Mouse (Mus musculus) megakaryocyte-erythroid progenitor cell, adult 5 weeks (primary cell): ENCODE results near the gene Steap1. TPM values are rescaled to one million over a fixed set of nuclear protein-coding genes. Genes with fewer than 3 reads are reported as not detected.

Source experiments
- polyA plus RNA-seq: library from polyadenylated mRNA; stranded (reverse); fragments of >175 nt; gene quantifications from 2 replicates; pipeline ENCODE4 v1.2.3, GENCODE M21; 2012

The Steap1 gene
- polyA plus RNA-seq: not detected in 2 replicates

GRCm38 (mm10) chr5:5748866-5749682 lies at the start of gene Steap1:
Gene Steap1, minus strand, starts transcription at chr5:5749326.

DNA sequence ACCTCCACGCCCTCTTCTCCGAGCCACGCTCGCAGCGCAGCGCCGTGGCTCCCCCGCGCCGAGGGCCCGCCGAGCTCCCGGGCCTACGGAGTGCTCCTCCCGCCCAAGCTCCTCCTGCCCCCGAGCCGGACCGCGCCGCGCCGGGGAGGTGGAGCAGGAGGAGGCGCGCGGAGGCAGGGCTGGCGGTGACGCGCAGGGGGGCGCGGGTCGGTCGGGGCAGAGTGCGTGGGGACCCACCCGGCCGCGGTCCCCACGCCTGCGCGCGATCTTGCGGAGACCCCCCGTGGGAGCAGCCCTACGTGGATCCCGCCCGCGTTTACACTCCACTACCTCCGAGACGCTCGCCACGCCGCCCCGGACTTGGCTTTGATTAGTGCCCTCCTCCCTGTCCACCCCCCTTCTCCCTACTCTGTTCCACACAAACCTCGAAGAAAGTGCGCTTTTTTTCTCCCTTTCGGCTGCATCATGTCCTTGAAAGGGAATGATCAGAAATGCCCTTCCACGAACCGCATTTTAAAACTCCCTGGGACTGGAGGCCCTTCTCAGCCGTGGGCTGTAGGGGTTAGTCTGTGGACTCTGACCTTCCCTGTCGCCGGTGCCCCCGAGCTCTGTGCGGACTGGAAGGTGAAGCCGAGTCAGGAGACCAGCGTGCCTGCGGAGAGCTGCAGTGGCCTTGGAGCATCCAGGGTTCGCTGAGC lies 55.0 kb downstream of the Steap1 start, which contains the start of gene Steap2:
Steap2 (minus strand) TSS at position 623 of the 698 bp plus-strand sequence.

Other genes with a start within 250 kb of the Steap1 start
- gene Cldn12, start 234.4 kb downstream of the Steap1 start, polyA plus RNA-seq: 2.7 and 9.3 TPM in 2 replicates
- gene Gtpbp10, start 189.8 kb downstream of the Steap1 start, polyA plus RNA-seq: 0.45 and 0.57 TPM in 2 replicates
- gene Gm8773, start 175.5 kb downstream of the Steap1 start, polyA plus RNA-seq: 0.12 TPM in 1 of 2 replicates, not detected in the other
- 0.06 TPM in 1 of 2 replicates, not detected in the other for gene Cfap69, start 85.1 kb downstream of the Steap1 start, polyA plus RNA-seq
- not detected in 2 replicates for gene Steap2, start 54.7 kb downstream of the Steap1 start, polyA plus RNA-seq